ENCODE assay signal across 11 mouse cellular contexts in genomic region chrX:8921813-8922607, GRCm38 (mm10). TPM values are rescaled to one million over a fixed set of nuclear protein-coding genes. Genes with fewer than 3 reads are reported as not detected.
A peak's percentile ranks its signal among the peaks of the same experiment; 100 is the strongest.
DNase-seq lines count a peak whose midpoint lies in the region; ATAC-seq and TF ChIP-seq lines count a peak whose summit lies in the region.
"Had no signal": no experiment of that assay in that cellular context is flagged by ENCODE, and none has a peak within 500 bp of the region (broad histone marks: within the 10 kb centered on the region; RNA-seq: fewer than 3 reads in every experiment).

No protein-coding gene starts in this region.

- H3K27ac ChIP-seq in kidney, postnatal 0 days: no peak overlapping the region
- no peak overlapping the region for H3K27ac ChIP-seq in forebrain, embryonic 13.5 days
- H3K27ac ChIP-seq: heart, embryonic 15.5 days had no signal

- H3K9ac ChIP-seq in kidney, postnatal 0 days (ENCODE audit: low read depth, low read length): no peak overlapping the region
- H3K9ac ChIP-seq in forebrain, embryonic 13.5 days: no peak overlapping the region
- H3K9ac ChIP-seq: heart, embryonic 15.5 days had no signal

- no peaks in the 10 kb centered on the region for H3K4me1 ChIP-seq in kidney, postnatal 0 days (replicated peaks; ENCODE audit: insufficient read depth, low read length)
- no peaks in the 10 kb centered on the region for H3K4me1 ChIP-seq in forebrain, embryonic 13.5 days
- H3K4me1 ChIP-seq: heart, embryonic 15.5 days had no signal

- H3K9me3 ChIP-seq in kidney, postnatal 0 days (replicated peaks; ENCODE audit: low read length): no peaks in the 10 kb centered on the region
- no peaks in the 10 kb centered on the region for H3K9me3 ChIP-seq in forebrain, embryonic 13.5 days (replicated peaks)
- H3K9me3 ChIP-seq: heart, embryonic 15.5 days had no signal

- no peak for ATAC-seq in kidney, postnatal 0 days (replicated peaks; ENCODE audit: low FRiP score, low read depth)
- ATAC-seq in granulocyte monocyte progenitor cell, adult 5-6 weeks (replicated peaks; ENCODE audit: poor library complexity, severe bottlenecking): peak; percentile 63; the same call in 1 of the 2 replicates
- no peak for ATAC-seq in forebrain, embryonic 13.5 days

- H3K36me3 ChIP-seq in kidney, postnatal 0 days (ENCODE audit: insufficient read depth, low read length): no peaks in the 10 kb centered on the region
- H3K36me3 ChIP-seq in forebrain, embryonic 13.5 days (ENCODE audit: poor library complexity, severe bottlenecking): no peaks in the 10 kb centered on the region
- H3K36me3 ChIP-seq: heart, embryonic 15.5 days had no signal

- no peaks in the 10 kb centered on the region for H3K27me3 ChIP-seq in kidney, postnatal 0 days (ENCODE audit: insufficient read depth, low read length)
- no peaks in the 10 kb centered on the region for H3K27me3 ChIP-seq in forebrain, embryonic 13.5 days
- H3K27me3 ChIP-seq: heart, embryonic 15.5 days had no signal

- no peak overlapping the region for H3K4me2 ChIP-seq in kidney, postnatal 0 days (ENCODE audit: low read length)
- H3K4me2 ChIP-seq in forebrain, embryonic 13.5 days: no peak overlapping the region
- H3K4me2 ChIP-seq: heart, embryonic 15.5 days had no signal

- DNase-seq in adrenal gland, postnatal 14 days: peak; percentile 48
- DNase-seq in adrenal gland, adult 2 months: no peak
- DNase-seq in kidney, postnatal 0 days (ENCODE audit: low spot score): peak; percentile 3
- no peak for DNase-seq in kidney, adult 9 months
- peak; percentile 20 for DNase-seq in 3T3-L1 (ENCODE audit: low read depth, low spot score)
- no peak for DNase-seq in B cell, adult 2 months

- 57% methylated on average over 9 of the region's 9 CpGs for WGBS in kidney, postnatal 0 days
- WGBS in forebrain, embryonic 13.5 days: 55% methylated on average over 9 of the region's 9 CpGs

- peak; percentile 50; the same call in 1 of the 2 replicates for TF ChIP-seq CTCF in kidney, postnatal 0 days (IDR thresholded peaks at IDR 0.05; ENCODE audit: low read depth)

- no peak overlapping the region for H3K4me3 ChIP-seq in kidney, postnatal 0 days (replicated peaks; ENCODE audit: low read depth, low read length)
- no peak overlapping the region for H3K4me3 ChIP-seq in forebrain, embryonic 13.5 days
- H3K4me3 ChIP-seq: heart, embryonic 15.5 days had no signal

RNA-seq across cellular contexts. Expression of gene B630019K06Rik, which starts 29.8 kb away (rescaled TPM):
- 7.9 and 8.0 TPM in 2 replicates for total RNA-seq in adrenal gland, postnatal 14 days (2021)
- total RNA-seq in adrenal gland, adult 2 months (2021): 10 to 100 TPM in 1 of 2 experiments, 1 to 10 TPM in 1; 9.8 to 10.6 TPM
- 16.7 and 18.1 TPM in 2 replicates for polyA plus RNA-seq in adrenal gland, adult 2 months (2012; rRNA removed)
- 4.3 and 4.9 TPM in 2 replicates for polyA plus RNA-seq in kidney, postnatal 0 days (2015; fragmentation: Nextera tagmentation; extraction: Ambion mirVana)
- 1.8 and 2.1 TPM in 2 replicates for total RNA-seq in granulocyte monocyte progenitor cell, adult 5-6 weeks (2014; fragmentation: Nextera tagmentation)
- total RNA-seq in granulocyte monocyte progenitor cell, adult 5-6 weeks (2017): 0.26 and 0.39 TPM in 2 replicates
- polyA plus RNA-seq in forebrain, embryonic 13.5 days (2015; fragmentation: Nextera tagmentation; extraction: Ambion mirVana): 8.0 and 9.0 TPM in 2 replicates
- total RNA-seq: megakaryocyte, adult 5-6 weeks had no signal

RNA-seq across cellular contexts. Expression of gene Fthl17b, which starts 40.8 kb away (rescaled TPM):
- not detected in 2 replicates for total RNA-seq in adrenal gland, postnatal 14 days (2021)
- total RNA-seq in adrenal gland, adult 2 months (2021): not detected
- polyA plus RNA-seq in adrenal gland, adult 2 months (2012; rRNA removed): not detected in 2 replicates
- not detected in 2 replicates for polyA plus RNA-seq in kidney, postnatal 0 days (2015; fragmentation: Nextera tagmentation; extraction: Ambion mirVana)
- total RNA-seq in granulocyte monocyte progenitor cell, adult 5-6 weeks (2014; fragmentation: Nextera tagmentation): not detected in 2 replicates
- not detected in 2 replicates for total RNA-seq in granulocyte monocyte progenitor cell, adult 5-6 weeks (2017)
- polyA plus RNA-seq in forebrain, embryonic 13.5 days (2015; fragmentation: Nextera tagmentation; extraction: Ambion mirVana): not detected in 2 replicates
- total RNA-seq: layer of hippocampus, postnatal 36 days; megakaryocyte, adult 5-6 weeks had no signal
- polyA plus RNA-seq: heart, embryonic 15.5 days had no signal

RNA-seq across cellular contexts. Expression of gene Gm5751, which starts 48.0 kb away (rescaled TPM):
- total RNA-seq in adrenal gland, postnatal 14 days (2021): not detected in 2 replicates
- not detected for total RNA-seq in adrenal gland, adult 2 months (2021)
- polyA plus RNA-seq in adrenal gland, adult 2 months (2012; rRNA removed): not detected in 2 replicates
- not detected in 2 replicates for polyA plus RNA-seq in kidney, postnatal 0 days (2015; fragmentation: Nextera tagmentation; extraction: Ambion mirVana)
- total RNA-seq in granulocyte monocyte progenitor cell, adult 5-6 weeks (2014; fragmentation: Nextera tagmentation): not detected in 2 replicates
- not detected in 2 replicates for total RNA-seq in granulocyte monocyte progenitor cell, adult 5-6 weeks (2017)
- polyA plus RNA-seq in forebrain, embryonic 13.5 days (2015; fragmentation: Nextera tagmentation; extraction: Ambion mirVana): not detected in 2 replicates
- total RNA-seq: layer of hippocampus, postnatal 36 days; megakaryocyte, adult 5-6 weeks had no signal
- polyA plus RNA-seq: heart, embryonic 15.5 days had no signal

RNA-seq across cellular contexts. Expression of gene Fthl17c, which starts 54.3 kb away (rescaled TPM):
- not detected in 2 replicates for total RNA-seq in adrenal gland, postnatal 14 days (2021)
- not detected for total RNA-seq in adrenal gland, adult 2 months (2021)
- polyA plus RNA-seq in adrenal gland, adult 2 months (2012; rRNA removed): not detected in 2 replicates
- polyA plus RNA-seq in kidney, postnatal 0 days (2015; fragmentation: Nextera tagmentation; extraction: Ambion mirVana): not detected in 2 replicates
- not detected in 2 replicates for total RNA-seq in granulocyte monocyte progenitor cell, adult 5-6 weeks (2014; fragmentation: Nextera tagmentation)
- not detected in 2 replicates for total RNA-seq in granulocyte monocyte progenitor cell, adult 5-6 weeks (2017)
- polyA plus RNA-seq in forebrain, embryonic 13.5 days (2015; fragmentation: Nextera tagmentation; extraction: Ambion mirVana): not detected in 2 replicates
- total RNA-seq: layer of hippocampus, postnatal 36 days; megakaryocyte, adult 5-6 weeks had no signal
- polyA plus RNA-seq: heart, embryonic 15.5 days had no signal

Comparison
In these comparisons a context has a peak if more than half of its experiments do, and no peak if none do; other contexts are left out.
1. DNase-seq: peak in adrenal gland, postnatal 14 days (single experiment), kidney, postnatal 0 days (single experiment) and 3T3-L1 (single experiment); none in adrenal gland, adult 2 months (single experiment), kidney, adult 9 months (single experiment) and B cell, adult 2 months (0 of 2).